Mouse (Mus musculus): Measurements from ENCODE around the gene Gm26897.

DNA sequence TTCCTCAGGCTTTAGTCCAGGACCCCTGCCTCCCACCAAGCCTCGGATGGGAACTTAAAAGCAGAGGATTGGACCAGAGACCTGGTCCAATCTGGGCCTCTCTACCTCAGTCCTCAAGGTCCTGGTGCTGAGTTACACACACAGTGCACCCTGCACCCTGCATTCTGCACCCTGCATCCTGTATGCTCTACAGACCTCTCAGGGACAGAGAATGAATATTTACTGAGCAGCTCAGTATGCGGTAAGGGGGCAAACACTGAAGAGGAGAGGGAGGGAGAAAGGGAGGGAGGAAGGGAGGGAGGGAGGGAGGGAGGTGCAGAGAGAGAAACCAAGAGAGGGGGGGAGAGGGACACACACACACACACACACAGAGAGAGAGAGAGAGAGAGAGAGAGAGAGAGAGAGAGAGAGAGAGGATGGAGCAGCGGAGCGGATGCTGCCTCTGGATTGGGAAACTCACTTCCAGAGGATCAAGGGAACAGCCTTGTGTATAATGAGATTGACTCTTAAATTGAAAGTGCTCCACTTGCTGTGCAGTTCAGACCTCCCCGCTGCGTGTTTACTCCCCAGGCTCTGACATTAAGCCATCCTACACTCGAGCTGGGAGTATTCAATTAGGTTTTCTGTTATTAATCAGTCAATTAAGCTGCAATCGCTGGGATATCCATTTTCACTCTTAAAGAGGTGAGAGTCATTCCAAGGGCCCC is 24.4 kb upstream of the Gm26897 start:
- TF ChIP-seq CTCF (IDR thresholded peaks at IDR 0.05; ENCODE audit: extremely low read depth, insufficient read depth, insufficient read length, insufficient replicate concordance) (no peak), POLR2A (IDR thresholded peaks at IDR 0.05; ENCODE audit: low read depth, low read length) (no peak)
